ENCODE assay signal across 10 mouse cellular contexts in genomic region chr13:23285921-23286720, GRCm38 (mm10). TPM values are rescaled to one million over a fixed set of nuclear protein-coding genes. Genes with fewer than 3 reads are reported as not detected.
DNase-seq lines count a peak whose midpoint lies in the region; ATAC-seq and TF ChIP-seq lines count a peak whose summit lies in the region.
"Had no signal": no experiment of that assay in that cellular context is flagged by ENCODE, and none has a peak within 500 bp of the region (broad histone marks: within the 10 kb centered on the region; RNA-seq: fewer than 3 reads in every experiment).

No protein-coding gene starts in this region.

- H3K4me1 ChIP-seq in erythroblast, embryonic 14.5 days (ENCODE audit: control insufficient read depth) = peaks cover 20% of the 10 kb centered on the region
- peaks cover 10% of the 10 kb centered on the region for H3K4me1 ChIP-seq in testis, adult 2 months (ENCODE audit: control insufficient read depth, insufficient read depth, low read length)
- peaks cover 7% of the 10 kb centered on the region; the same call in 1 of the 2 replicates for H3K4me1 ChIP-seq in intestine, embryonic 14.5 days (replicated peaks; ENCODE audit: control insufficient read depth, insufficient read depth, low read length)
- peaks cover 16% of the 10 kb centered on the region for H3K4me1 ChIP-seq in neural tube, embryonic 13.5 days (replicated peaks)

- under 1% methylated on average over 35 of the region's 35 CpGs for WGBS in intestine, embryonic 14.5 days
- WGBS in neural tube, embryonic 13.5 days = under 1% methylated on average over 35 of the region's 35 CpGs

- TF ChIP-seq POLR2A in testis, adult 2 months (IDR thresholded peaks at IDR 0.05; ENCODE audit: control insufficient read depth, low read depth, low read length) = no peak

- peak overlapping the region; percentile 88 for H3K4me2 ChIP-seq in intestine, embryonic 14.5 days (ENCODE audit: low read length)
- peak overlapping the region; percentile 74 for H3K4me2 ChIP-seq in neural tube, embryonic 13.5 days

- H3K27me3 ChIP-seq in erythroblast, embryonic 14.5 days (ENCODE audit: control insufficient read depth) = peaks cover 53% of the 10 kb centered on the region
- peaks cover 4% of the 10 kb centered on the region; the same call in 1 of the 2 replicates for H3K27me3 ChIP-seq in testis, adult 2 months (ENCODE audit: control insufficient read depth, insufficient read depth, low read length)
- 0 out of 2 replicates have a peak, but pooled peaks cover 13% of the 10 kb centered on the region for H3K27me3 ChIP-seq in intestine, embryonic 14.5 days (replicated peaks; ENCODE audit: control insufficient read depth, insufficient read depth, low read length)
- H3K27me3 ChIP-seq in neural tube, embryonic 13.5 days = peaks cover 58% of the 10 kb centered on the region

- no peak for TF ChIP-seq CTCF in testis, adult 2 months (IDR thresholded peaks at IDR 0.05; ENCODE audit: control insufficient read depth, insufficient read depth, insufficient replicate concordance, low read depth, low read length)

- DNase-seq in testis, postnatal 10 days (ENCODE audit: low spot score) = no peak
- peak; percentile 76 for DNase-seq in intestine, embryonic 14.5 days (ENCODE audit: low spot score)
- no peak for DNase-seq in adrenal gland, adult 8-10 months
- DNase-seq in adipocyte (ENCODE audit: low spot score) = no peak

- H3K9me3 ChIP-seq in erythroblast, embryonic 14.5 days (ENCODE audit: control insufficient read depth, low read length) = no peaks in the 10 kb centered on the region
- H3K9me3 ChIP-seq in intestine, embryonic 14.5 days (ENCODE audit: control insufficient read depth, low read length) = no peaks in the 10 kb centered on the region
- H3K9me3 ChIP-seq in neural tube, embryonic 13.5 days = no peaks in the 10 kb centered on the region

- H3K9ac ChIP-seq in intestine, embryonic 14.5 days (ENCODE audit: low read length) = peak overlapping the region; percentile 20; the same call in 1 of the 2 replicates
- H3K9ac ChIP-seq in neural tube, embryonic 13.5 days = peak overlapping the region; percentile 58

- H3K4me3 ChIP-seq in erythroblast, embryonic 14.5 days (replicated peaks) = peak overlapping the region; percentile 57
- H3K4me3 ChIP-seq in testis, adult 2 months (ENCODE audit: control insufficient read depth, low read depth, low read length) = peak overlapping the region; percentile 20; the same call in 1 of the 2 replicates
- peak overlapping the region; percentile 48 for H3K4me3 ChIP-seq in intestine, embryonic 14.5 days (ENCODE audit: low read depth, low read length)
- H3K4me3 ChIP-seq in neural tube, embryonic 13.5 days = peak overlapping the region; percentile 44

- H3K27ac ChIP-seq in testis, adult 2 months (ENCODE audit: control insufficient read depth, insufficient read depth, low read depth, low read length) = no peak overlapping the region
- H3K27ac ChIP-seq in intestine, embryonic 14.5 days (ENCODE audit: low read depth) = no peak overlapping the region
- no peak overlapping the region for H3K27ac ChIP-seq in neural tube, embryonic 13.5 days (replicated peaks)

- no peaks in the 10 kb centered on the region for H3K36me3 ChIP-seq in erythroblast, embryonic 14.5 days (ENCODE audit: control insufficient read depth)
- H3K36me3 ChIP-seq in testis, adult 2 months (ENCODE audit: control insufficient read depth, insufficient read depth, low read length) = no peaks in the 10 kb centered on the region
- no peaks in the 10 kb centered on the region for H3K36me3 ChIP-seq in intestine, embryonic 14.5 days (ENCODE audit: control insufficient read depth, insufficient read depth, low read length)
- H3K36me3 ChIP-seq in neural tube, embryonic 13.5 days = no peaks in the 10 kb centered on the region

- no peak for ATAC-seq in erythroblast, adult 5-6 weeks (replicated peaks; ENCODE audit: low FRiP score, poor library complexity, severe bottlenecking)
- peak; percentile 26; the same call in 1 of the 2 replicates for ATAC-seq in intestine, embryonic 14.5 days (replicated peaks; ENCODE audit: low FRiP score, low TSS enrichment, low read depth)
- no peak for ATAC-seq in neural tube, embryonic 13.5 days (ENCODE audit: low read depth)

RNA-seq across cellular contexts. Expression of gene Vmn1r223, which starts 39.2 kb away (rescaled TPM):
- polyA plus RNA-seq in erythroblast, embryonic 14.5 days (2012) = not detected in 2 replicates
- total RNA-seq in erythroblast, adult 5-6 weeks (2015; ENCODE audit: low replicate concordance) = not detected in 2 replicates
- not detected in 2 replicates for total RNA-seq in erythroblast, adult 5-6 weeks (2017; ENCODE audit: low replicate concordance)
- not detected in 2 replicates for polyA plus RNA-seq in testis, adult 2 months (2012; rRNA removed)
- polyA plus RNA-seq in intestine, embryonic 14.5 days (2014; fragmentation: Nextera tagmentation; extraction: Ambion mirVana) = not detected in 2 replicates
- not detected in 2 replicates for polyA plus RNA-seq in neural tube, embryonic 13.5 days (2015; fragmentation: Nextera tagmentation; extraction: Ambion mirVana)
- not detected for total RNA-seq in adrenal gland, adult 8-10 months (2022)
- total RNA-seq: layer of hippocampus, postnatal 14 days; MEL had no signal

RNA-seq across cellular contexts. Expression of gene Vmn1r222, which starts 50.4 kb away (rescaled TPM):
- polyA plus RNA-seq in erythroblast, embryonic 14.5 days (2012) = not detected in 2 replicates
- not detected in 2 replicates for total RNA-seq in erythroblast, adult 5-6 weeks (2015; ENCODE audit: low replicate concordance)
- total RNA-seq in erythroblast, adult 5-6 weeks (2017; ENCODE audit: low replicate concordance) = not detected in 2 replicates
- 0.06 TPM in 1 of 2 replicates, not detected in the other for polyA plus RNA-seq in testis, adult 2 months (2012; rRNA removed)
- polyA plus RNA-seq in intestine, embryonic 14.5 days (2014; fragmentation: Nextera tagmentation; extraction: Ambion mirVana) = not detected in 2 replicates
- polyA plus RNA-seq in neural tube, embryonic 13.5 days (2015; fragmentation: Nextera tagmentation; extraction: Ambion mirVana) = not detected in 2 replicates
- total RNA-seq in adrenal gland, adult 8-10 months (2022) = not detected
- total RNA-seq: layer of hippocampus, postnatal 14 days; MEL had no signal
